Mouse (Mus musculus) G1E-ER4 (cell line): ENCODE results near the gene Ncoa7. TPM values are rescaled to one million over a fixed set of nuclear protein-coding genes. Genes with fewer than 3 reads are reported as not detected.

Experiments
- GATA1 ChIP-seq: IDR thresholded peaks from one replicate; pipeline ENCODE4 v1.8.0; 2012; ENCODE audit warnings: low read length, inconsistent platforms
- polyA plus RNA-seq: library from polyadenylated mRNA; stranded (reverse); fragments of >175 nt; gene quantifications from 2 replicates; pipeline ENCODE4 v1.2.3, GENCODE M21; 2012

Ncoa7 gene
- polyA plus RNA-seq, 1 experiment, result 15.4 TPM

GRCm38 (mm10) chr10:30799713-30800450 lies 3.2 kb downstream of the Ncoa7 start:
- TF ChIP-seq GATA1, result no peak

GRCm38 (mm10) chr10:30796469-30797261 lies 6.5 kb downstream of the Ncoa7 start:
- no peak for TF ChIP-seq GATA1

GRCm38 (mm10) chr10:30791016-30791415 lies 12.1 kb downstream of the Ncoa7 start:
- no peak for TF ChIP-seq GATA1

- TF ChIP-seq GATA1, result no peak
These were observed 13.6 kb downstream of the Ncoa7 start for GRCm38 (mm10) chr10:30789521-30789920.

- no peak for TF ChIP-seq GATA1
These were observed 14.8 kb downstream of the Ncoa7 start for GRCm38 (mm10) chr10:30788340-30788721.

GRCm38 (mm10) chr10:30787684-30788339 lies 15.3 kb downstream of the Ncoa7 start:
- peak; percentile 32 for TF ChIP-seq GATA1

GRCm38 (mm10) chr10:30786103-30786754 lies 16.9 kb downstream of the Ncoa7 start:
- no peak for TF ChIP-seq GATA1

- no peak for TF ChIP-seq GATA1
These were observed 24.9 kb downstream of the Ncoa7 start for GRCm38 (mm10) chr10:30778240-30778639.

GRCm38 (mm10) chr10:30775987-30776386 lies 27.1 kb downstream of the Ncoa7 start:
- TF ChIP-seq GATA1, result no peak

GRCm38 (mm10) chr10:30775568-30775967 lies 27.6 kb downstream of the Ncoa7 start:
- TF ChIP-seq GATA1, result no peak

GRCm38 (mm10) chr10:30774396-30774795 lies 28.7 kb downstream of the Ncoa7 start:
- TF ChIP-seq GATA1, result no peak

- no peak for TF ChIP-seq GATA1
These were observed 29.9 kb downstream of the Ncoa7 start for GRCm38 (mm10) chr10:30773181-30773580.

GRCm38 (mm10) chr10:30771417-30772158 lies 31.5 kb downstream of the Ncoa7 start:
- no peak for TF ChIP-seq GATA1

GRCm38 (mm10) chr10:30768820-30769219 lies 34.3 kb downstream of the Ncoa7 start:
- no peak for TF ChIP-seq GATA1

GRCm38 (mm10) chr10:30768250-30768649 lies 34.9 kb downstream of the Ncoa7 start:
- no peak for TF ChIP-seq GATA1

- TF ChIP-seq GATA1, result peak; percentile 54
These were observed 39.9 kb downstream of the Ncoa7 start for GRCm38 (mm10) chr10:30763179-30763770.
